Mouse (Mus musculus) common myeloid progenitor, adult 5-6 weeks (primary cell): ENCODE results near the gene Gm5431. TPM values are rescaled to one million over a fixed set of nuclear protein-coding genes. Genes with fewer than 3 reads are reported as not detected.
A peak's percentile ranks its signal among the peaks of the same experiment; 100 is the strongest.
"Not testable (repeated sequence)": the region's sequence is repeated elsewhere in the genome, so short reads cannot be mapped to it uniquely, and the experiment has no call there.

Experiments
- ATAC-seq: replicated peaks from 2 replicates; pipeline ENCODE4 v1.8.0; 2016; ENCODE audit warnings: low read depth, mild to moderate bottlenecking, moderate TSS enrichment, inconsistent platforms; ENCODE audit not compliant: poor library complexity, severe bottlenecking
- total RNA-seq: library from RNA; stranded (forward); fragments of 200-1000, 187-1606 nt; gene quantifications from 2 replicates; pipeline ENCODE4 v1.2.3, GENCODE M21; 2017

The Gm5431 gene
- total RNA-seq, result 0.59 and 1.5 TPM in 2 replicates

DNA sequence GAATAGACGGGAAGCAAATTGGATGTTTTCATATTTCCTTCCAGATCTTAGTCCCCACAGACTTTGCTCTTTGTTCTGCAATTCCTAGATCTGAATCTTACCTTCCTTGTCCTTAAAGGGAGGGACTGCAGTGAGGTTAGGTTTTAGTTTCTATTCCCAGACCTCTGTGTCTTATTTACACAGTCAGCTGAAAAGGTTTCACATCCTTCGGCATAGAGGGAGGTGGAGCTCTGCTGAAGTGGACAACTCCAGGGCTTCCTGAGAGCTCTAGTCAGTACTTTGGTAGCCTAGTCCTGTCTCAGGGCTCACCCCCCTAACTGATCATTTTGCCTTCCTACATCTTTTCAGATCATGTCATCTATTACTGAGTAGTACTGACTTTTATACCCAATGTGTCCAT is at the start of gene Gm5431:
Gm5431 (minus strand) TSS at position 194 of the 400 bp plus-strand sequence.
- peak; percentile 37; the same call in 1 of the 2 replicates for ATAC-seq

DNA sequence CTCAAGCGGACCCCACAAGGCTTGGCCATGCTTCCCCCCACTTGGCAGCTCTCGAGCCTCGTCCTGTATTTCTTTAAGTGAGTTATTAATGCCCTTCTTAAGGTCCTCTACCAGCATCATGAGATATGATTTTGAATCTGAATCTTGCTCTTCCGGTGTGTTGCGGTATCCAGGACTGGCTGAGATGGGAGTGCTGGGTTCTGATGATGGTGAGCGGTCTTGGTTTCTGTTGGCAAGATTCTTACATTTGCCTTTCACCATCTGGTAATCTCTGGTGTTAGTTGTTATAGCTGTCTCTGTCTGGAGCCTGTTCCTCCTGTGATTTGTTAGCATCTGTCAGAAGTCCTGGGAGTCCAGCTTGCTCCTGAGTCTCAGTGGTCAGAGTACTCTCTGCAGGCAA is 44.1 kb upstream of the Gm5431 start, which contains the start of gene Psme2b:
Psme2b (minus strand) TSS at position 101 of the 400 bp plus-strand sequence.
- ATAC-seq, result 0 out of 2 replicates have a peak, but pooled peaks have one; percentile 39

DNA sequence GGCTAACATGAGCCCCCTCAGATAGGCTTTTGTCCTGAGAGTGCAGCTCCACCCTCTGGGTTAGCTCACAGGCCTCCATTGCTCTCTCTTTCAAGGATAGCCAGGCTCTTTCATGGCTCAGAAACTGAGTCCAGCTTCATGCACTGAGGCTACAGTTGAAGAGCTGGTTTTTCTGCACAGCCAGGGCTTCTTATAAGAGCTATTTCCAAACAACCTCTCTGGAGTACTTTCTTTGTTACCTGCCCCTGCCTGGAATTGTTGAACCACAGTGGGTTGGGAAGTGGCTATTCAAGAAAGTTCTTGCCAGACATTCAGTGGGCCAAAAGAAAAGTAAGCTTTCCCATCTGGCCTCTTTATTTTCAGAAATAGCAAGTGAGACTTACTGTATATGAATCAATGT is 37.3 kb upstream of the Gm5431 start:
- ATAC-seq, result not testable (repeated sequence)

DNA sequence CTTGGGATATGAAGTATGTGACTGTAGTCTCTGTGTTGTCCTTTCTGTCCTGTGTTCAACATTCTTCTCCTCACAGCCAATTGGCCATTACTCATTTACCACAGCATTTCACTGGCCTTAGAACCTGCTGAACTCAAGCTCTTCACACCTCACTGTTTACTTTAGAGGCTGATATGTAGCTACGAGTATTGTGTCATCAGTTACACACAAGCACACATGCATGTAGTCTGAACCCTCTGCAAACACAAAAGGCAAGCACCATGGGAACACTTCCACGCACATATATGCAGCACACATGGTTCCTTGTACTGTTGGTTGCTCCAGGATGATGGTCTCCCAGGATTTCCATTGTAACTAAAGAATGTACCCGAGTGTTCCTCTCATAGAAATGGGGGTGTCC is 33.3 kb upstream of the Gm5431 start:
- not testable (repeated sequence) for ATAC-seq

DNA sequence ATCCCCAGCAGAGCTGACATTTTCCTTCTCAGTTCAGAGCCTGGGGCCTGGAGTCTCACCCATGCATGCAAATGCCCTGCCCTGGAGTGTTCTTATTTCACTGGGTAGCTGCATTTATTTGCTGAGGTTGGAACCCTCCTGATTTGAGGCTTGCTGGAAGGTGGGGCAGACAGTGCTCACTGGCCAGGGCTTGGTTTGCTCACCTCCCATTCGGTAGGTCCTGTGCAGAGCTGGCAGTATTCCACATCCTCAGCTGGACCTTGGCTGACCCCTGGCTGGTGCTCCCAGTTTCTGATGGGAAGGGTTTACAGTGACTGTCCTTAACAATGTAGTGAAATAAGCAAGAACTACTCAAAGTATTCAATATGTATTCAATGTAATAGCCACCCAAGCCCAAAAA is 31.9 kb upstream of the Gm5431 start:
- not testable (repeated sequence) for ATAC-seq

DNA sequence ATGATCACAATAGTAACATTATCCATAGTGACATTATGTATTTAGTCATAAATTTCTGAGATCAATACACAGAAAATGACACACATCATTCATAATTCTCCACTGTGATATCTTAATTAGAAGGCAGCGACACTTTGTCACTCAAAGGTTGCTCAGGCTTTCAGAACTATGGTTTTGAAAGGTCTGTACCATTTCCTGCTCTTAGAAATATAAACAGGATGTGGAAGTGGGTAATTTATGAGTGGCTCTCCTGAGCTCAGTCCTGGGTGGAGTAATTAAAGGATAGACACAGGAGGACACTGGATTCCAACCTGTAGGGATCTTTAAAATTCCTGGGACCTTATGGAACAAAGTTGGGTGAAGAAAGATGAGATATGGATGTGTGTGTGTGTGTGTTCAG is 31.4 kb upstream of the Gm5431 start:
- peak; percentile 45; the same call in 1 of the 2 replicates for ATAC-seq

DNA sequence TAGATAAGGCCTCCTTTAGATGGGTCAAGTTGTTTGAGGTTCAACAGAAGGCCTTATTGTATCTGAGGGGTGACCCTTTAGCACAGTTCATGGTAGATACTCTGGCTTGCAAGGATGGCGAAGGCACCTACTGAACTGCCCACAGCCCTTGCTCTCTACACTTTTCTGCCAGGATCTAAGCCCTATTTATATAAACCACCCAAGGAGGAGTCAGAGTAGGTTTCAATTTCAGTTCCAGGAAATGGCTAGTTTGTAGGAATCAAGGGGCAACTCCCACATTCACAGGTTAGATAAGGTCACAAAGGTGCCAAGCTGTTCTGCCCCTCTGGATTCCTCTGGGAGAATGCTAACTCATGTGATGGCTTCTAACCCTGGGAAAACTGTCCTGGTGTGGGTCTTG is 26.1 kb upstream of the Gm5431 start:
- not testable (repeated sequence) for ATAC-seq

DNA sequence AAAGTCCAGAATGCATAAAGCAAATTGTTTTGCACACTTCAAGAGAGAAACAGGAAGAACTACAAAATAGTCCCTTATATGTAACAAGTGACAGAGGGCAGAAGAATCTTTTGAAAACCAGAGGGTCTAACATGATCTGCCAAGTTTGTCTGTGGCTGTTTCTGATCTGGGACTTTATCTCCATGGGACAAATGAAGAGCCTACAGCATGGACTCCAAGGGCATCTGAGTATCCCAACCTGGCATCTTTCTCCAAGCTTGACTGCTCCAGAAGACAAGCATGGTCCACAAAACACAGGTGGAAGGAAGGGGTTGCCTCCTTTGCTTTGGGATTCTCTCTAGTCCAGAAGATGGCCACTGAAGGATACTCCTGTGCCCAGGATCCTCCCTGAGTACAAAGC is 24.4 kb upstream of the Gm5431 start:
- ATAC-seq, result not testable (repeated sequence)

DNA sequence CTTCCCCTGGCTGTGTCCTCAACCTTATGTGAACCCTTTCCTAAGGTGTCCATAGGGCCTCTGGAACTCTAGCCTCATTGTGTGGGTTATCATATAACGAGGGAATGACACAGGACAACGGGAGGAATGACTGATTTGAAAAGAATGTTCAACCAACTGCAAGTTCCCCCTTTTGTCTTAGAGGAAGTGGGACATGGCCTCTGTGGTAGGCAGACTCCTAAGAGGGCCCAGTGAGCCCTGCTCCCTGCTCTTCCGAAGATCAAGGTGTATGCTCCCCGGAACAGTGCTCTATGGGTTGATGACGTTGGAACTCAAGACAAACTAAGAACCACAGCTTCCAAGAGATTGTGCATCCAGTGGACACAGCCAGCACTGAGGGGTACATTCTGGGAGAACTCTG is 21.8 kb upstream of the Gm5431 start:
- peak; percentile 78 for ATAC-seq

DNA sequence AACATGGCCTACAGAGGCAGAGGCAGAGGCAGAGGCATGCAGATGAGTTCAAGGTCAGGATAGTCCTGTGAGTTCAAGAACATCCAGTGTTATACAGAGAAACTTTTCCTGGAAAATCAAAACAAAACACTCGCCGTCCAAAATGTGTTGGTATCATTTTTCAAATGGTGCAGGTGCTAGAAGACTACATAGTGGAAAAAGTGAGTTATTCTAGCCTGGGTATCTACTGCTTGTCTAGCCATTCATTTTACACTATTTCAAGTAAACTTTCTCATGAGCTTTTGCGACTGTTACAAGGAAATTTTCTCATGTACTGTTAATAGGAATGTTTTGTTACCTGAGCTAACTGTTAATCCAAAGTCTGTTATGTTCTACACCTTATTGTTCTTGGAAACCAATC is 16.4 kb upstream of the Gm5431 start:
- no peak for ATAC-seq

DNA sequence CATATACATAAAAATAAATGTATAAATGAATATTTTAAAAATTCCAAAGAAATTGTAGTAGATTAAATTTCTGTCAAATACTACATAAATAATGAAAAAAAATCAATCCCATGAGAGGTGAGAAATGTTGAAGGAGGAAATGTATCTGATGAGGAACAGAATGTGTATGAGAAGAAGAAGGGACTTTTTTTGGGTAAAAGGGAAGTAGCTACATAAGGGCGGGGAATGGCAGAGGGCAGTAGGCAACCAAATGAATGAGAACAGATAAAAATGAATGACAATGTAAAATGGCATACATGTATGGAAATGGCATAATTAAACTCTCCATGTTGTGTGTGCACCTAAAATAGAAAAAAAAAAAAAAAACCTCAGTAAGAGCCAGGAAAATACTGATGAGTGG is 11.6 kb upstream of the Gm5431 start:
- ATAC-seq, result peak; percentile 54; the same call in 1 of the 2 replicates

DNA sequence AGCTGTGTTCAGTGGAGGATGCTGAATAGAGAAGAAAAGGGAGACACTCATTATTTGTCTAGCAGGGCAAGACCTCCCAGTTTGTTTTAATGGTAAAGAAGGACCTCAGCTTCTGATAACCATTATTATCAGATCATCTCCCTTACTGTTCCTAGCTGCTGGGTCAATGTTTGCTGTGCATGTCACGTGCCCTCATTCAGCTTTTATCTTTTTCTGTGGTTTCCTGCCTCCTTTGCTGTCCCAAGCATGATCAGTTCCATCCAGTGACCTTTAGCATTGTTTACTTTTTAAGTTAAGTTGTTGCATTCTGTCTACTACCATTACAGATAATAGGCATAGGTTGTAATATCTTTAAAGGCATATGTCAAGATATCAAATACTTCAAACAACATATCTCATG is 6.4 kb upstream of the Gm5431 start:
- no peak for ATAC-seq

DNA sequence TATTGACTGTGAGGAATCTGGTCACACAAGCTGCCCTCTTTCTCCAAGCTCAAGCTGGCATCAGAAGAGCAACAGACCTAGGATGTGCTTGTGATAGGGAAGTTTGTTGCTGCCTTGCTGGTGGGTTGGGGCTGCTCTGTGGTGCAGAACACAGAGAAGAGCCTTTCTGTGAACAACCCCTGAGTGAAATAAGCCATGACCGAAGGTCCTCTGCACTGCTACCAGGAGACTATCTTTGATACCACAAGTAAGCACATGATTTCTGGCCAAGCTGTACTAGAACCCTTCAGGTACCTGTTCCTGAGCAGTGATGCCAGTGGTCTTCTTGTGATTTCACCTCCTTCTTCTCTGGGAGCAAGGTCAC is 465 bp downstream of the Gm5431 start:
- ATAC-seq, result not testable (repeated sequence)

DNA sequence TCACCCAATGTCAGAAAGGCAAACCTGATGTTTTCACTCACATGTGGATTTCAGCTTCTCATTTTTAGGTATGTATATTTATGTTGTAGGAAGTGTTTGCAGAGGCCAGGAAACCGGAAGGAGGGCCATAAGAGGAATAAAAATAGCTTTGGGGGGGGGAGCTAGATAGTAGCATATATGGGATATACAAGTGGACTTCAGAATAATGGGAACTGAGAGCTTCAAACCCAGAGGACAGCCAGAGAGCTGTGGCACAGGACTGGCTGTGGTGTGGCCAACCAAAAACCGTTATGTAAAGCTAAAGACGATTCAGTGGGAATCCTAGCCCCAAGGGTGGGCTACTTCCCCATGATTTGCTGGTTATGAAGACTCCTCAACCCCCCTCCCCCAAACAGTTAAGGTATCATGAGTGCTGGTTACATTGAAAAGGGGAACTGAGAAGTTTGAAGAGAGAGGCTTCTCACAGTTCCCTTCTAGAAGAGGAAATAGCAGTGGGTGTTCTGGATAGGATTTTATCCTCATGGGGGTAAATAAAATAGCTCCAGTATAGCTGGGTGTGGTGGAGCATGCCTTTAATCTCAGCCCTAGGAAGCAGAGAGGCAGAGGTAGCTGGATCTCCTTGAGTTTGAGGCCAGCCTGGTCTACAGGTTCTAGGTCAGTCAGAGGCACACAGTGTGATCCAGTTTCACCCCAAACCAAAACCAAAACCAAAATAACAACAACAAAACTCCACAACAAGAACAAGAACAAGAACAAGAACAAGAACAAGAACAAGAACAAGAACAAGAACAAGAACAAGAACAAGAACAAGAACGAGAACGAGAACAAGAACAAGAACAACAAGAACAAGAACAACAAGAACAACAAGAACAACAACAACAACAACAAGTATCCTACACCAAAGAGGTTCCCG is 1.1 kb downstream of the Gm5431 start:
- peak; percentile 88 for ATAC-seq

DNA sequence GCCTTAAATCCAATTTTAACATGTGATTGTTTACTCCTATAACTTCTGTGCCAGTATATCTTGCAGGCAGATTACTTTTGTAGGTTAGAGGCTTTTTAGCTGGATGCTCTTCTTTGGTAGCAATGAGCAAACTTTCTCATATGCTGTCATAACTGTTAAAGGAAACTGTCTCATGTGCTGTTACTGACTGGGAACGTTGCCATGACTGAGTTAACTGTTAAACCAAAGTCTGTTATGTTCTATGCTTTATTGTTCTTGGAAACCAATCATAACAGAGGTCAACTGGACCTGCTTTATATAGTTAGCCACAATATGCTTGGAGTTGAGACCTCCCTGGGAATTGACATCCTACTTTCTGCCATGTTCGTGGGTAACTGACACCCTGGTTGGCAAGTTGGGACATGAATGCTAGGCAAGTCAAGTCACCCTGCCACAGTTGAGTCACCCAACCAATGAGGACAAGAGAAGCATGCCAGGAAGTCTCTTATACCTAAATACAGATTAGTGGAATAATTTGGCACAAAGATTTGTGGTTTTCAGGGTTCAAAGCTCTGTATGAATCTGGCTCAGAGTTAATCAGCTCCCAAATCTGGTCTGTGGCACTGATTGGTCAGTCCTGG is 3.1 kb downstream of the Gm5431 start:
- no peak for ATAC-seq

DNA sequence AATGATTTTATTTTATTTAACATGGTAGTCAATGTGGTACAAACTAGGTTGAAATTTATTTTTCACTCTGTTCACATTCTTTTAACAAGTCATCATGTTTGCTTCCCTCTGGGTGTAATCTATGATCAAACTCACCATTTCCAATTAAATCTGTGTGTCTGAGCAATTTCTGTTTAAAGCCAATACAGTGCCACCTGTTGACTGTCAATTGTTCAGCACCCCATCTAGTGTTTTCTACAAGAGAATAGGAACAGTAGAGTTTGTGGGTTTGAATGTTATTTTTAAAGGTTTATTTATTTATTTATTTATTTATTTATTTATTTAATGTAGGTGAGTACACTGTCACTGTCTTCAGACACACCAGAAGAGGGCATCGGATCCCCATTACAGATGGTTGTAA is 25.3 kb downstream of the Gm5431 start:
- ATAC-seq, result no peak

DNA sequence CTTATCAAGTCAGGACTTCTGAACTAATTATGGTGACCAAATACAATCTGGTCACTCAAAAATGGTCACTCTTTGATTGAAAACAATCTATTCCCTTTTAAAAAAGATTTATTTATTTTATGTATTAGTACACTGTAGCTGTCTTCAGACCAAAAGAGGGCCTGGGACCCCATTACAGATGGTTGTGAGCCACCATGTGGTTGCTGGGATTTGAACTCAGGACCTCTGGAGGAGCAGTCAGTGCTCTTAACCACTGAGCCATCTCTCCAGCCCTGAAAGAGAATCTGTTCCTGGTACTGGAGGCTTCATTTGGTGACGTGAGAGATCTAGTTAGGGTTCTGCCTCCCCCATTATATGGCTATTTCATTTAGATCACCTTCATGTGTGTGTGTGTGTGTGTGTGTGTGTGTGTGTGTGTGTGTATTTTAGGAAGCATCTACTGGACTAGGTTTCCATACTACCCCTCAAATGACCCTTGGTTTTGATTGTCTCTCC is 26.6 kb downstream of the Gm5431 start:
- not testable (repeated sequence) for ATAC-seq

DNA sequence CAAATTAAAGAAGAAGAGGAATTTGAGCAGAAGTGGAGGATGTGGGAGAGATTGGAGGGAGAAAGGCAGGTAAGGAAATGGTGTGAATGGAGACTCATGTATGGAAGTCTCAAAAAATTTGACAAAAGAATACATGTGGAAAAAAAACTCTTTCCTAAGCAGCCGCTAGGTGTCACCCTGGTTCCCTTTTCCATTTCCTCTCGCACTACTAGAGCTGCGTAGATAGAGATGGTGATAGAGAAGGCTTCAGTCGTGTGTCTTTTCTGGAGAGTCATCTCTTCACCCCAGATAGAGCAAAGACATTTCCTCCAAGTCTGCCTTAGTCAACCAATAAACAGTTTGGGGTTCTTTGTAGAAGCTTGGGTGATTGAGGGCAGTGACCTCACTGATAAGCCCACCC is 27.5 kb downstream of the Gm5431 start:
- ATAC-seq, result peak; percentile 40

DNA sequence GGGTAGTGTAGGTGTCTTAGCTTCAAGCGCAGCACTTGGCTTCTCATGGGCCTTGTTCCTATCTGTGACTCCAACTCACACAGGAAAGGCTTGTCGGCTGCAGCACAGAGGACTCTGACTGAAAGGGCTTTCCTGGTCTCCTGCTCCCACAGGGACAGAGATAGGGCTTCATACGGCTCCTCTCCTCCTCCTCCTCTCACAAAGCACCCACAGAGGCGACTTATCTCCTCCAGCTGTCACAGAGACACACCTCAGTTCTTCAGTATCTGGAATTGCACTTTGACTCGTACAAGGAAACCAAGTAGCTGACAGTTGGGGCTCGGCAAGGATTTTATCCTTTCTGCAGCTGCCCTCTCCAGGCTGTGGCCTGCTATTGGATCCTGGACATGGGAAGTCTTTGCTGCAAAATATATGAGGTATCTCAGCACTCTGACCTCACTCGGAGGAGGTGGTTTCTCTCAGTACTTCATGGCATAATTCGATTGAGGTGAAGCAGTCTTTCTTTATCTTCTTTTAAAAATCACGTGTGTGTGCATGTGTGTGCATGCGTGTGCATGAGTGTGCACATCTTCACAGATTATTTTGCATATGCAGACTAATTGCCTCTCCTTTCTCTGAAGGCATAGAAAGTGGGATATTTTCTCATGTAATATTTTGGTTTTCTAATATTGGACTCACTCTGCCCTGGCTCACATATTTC is 28.3 kb downstream of the Gm5431 start:
- peak; percentile 30 for ATAC-seq

DNA sequence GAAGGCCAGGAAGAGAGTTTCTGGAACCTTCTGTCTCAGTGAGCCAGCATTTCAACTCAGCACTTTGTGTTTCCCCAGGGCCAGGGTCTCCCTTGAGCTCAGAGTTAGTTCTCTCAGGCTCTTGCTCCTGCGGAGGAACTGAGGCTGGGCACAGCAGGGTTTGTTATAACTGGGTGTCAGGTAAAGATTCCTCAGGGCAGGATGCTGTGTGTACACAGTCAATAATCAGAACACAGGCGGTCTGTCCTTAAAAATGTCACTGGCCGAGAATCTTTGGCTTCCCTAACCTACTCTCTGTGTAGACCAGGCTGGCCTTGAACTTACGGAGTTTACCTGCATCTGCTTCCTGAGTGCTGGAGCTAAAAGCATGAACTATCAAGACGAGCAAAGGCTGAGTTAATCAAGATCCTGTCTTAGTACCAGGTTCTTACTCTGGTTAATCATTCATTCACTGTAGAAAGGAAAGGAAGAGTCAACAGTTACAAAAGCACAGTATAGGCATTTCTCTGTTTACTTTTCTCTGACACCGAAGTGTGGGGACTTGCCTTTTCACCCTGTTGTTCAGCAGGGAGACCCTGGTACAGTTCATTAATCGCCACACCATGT is 29.2 kb downstream of the Gm5431 start:
- no peak for ATAC-seq
